Mouse (Mus musculus): ENCODE results near the gene Nmnat2. TPM values are rescaled to one million over a fixed set of nuclear protein-coding genes. Genes with fewer than 3 reads are reported as not detected.

Gene Nmnat2
- total RNA-seq, 4 experiments from 2014 or later, result 137 to 148 (median 140) TPM

DNA sequence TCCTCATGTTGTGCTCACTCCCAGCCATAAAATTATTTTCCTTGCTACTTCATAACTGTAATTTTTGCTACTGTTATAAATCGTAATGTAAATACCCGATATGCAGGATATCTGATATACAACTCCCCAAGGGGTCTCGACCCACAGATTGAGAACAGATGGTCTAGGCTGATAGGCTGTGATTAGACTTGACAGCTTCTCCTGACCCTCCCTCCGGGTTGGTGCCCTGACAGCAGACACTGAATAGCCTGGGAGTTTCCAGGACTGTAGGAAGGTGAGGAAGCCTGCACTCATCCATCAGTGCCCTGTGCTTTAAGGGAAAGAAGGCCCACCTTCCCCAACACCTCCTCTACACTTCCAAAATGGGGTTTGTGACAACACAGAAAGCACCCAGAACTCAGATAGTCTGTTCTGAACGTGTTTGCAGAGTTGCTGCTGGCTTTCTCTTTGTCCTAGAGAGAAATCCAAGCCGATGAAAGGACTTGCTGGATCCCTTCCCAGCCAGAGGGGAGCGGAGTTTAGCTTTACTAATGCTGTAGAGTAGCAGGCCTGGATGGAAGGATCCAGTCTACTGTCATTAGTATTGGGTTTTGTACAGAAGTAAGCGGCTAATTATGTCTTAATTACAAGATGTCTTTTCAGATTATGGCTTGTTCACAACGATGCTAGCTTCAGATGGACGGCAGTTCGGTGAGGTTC is 61.8 kb downstream of the Nmnat2 start:
- no peak for DNase-seq (ENCODE audit: low spot score in 2 of 2)

DNA sequence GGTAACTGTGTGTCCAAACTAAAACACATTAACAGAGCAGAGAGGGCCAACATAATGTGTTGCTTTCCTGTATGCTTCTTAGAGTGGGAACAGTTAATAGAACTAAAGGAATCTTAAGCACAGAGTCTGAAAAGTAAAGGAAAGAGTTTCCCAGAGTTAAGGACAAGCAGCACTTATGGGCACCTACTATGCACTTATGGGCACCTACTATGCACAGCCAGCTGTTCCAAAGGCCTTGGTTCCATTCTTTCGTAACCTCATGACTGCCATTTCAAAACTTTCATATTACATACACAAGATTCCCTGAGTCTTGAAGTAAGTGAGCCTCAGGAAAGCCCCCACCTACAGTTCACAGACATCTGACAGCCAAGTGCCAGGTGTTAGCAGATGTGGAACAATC is 64.3 kb downstream of the Nmnat2 start:
- no peak for DNase-seq (ENCODE audit: low spot score in 2 of 2)

DNA sequence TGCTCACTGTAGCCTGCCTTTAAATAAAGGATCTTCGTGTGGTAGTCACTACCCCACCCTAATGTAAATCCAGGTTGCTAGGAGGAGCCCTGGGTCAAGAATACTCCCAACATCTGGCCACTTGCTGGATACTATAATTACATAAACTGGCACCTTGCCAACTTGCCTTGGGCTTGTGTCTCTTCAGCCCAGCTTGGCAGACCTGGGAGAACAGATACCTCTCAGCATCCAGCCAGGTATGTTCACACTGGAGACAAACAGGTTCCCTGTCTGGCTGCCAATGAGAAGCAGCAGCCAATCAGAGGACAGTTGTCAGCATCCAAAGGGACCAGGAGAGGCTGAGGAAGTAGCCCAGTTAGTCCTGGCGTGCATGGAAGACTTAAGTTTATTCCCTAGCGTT is 64.8 kb downstream of the Nmnat2 start:
- no peak for DNase-seq (ENCODE audit: low spot score in 2 of 2)

DNA sequence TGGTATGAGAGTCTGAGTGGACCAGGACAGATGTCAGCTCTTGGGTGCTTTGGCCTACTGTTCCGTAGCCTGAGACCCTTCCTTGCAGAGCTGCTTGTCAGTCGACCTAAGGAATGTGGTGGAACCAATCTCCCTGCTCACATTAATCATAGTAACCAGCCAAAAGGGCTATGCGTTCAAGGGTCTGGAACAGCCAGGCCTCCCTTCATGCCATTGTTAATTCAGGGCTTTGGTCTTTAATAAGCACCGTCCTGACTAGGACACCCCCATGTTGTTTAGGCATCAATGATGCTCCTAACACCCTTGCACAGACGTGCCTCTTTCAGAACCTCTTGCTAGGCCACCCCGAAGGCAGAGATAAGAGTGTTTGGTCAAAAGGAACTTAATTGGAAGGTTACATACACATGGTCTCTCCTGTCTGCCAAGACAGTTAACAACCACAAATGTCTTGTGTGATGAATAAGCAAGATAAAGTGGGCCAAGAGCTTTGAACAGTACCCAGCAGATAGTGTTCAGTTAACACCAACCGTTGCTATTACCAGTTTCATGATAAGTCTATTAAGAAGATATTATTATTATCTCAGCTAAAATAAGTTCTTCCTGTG is 66.3 kb downstream of the Nmnat2 start:
- DNase-seq (ENCODE audit: low spot score in 2 of 2), result no peak

DNA sequence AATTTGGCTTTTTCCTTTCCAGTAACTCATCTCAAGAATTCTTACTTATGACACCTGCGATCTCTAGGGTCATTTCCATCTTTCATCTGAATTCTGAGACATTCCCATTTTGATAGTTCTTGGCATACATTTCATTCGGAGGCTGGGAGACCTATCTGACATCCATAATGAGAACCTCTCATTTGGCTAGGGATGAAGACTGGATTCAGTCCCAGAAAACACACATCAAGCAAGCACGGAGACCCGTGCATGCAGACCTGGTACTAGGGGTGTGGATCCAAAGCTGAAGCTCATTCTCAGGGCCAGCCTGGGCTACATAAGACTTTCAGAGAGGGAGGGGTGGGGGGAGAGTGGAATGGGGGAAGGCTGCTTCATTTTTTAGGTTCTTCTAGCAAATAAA is 68.2 kb downstream of the Nmnat2 start:
- no peak for DNase-seq (ENCODE audit: low spot score in 2 of 2)

DNA sequence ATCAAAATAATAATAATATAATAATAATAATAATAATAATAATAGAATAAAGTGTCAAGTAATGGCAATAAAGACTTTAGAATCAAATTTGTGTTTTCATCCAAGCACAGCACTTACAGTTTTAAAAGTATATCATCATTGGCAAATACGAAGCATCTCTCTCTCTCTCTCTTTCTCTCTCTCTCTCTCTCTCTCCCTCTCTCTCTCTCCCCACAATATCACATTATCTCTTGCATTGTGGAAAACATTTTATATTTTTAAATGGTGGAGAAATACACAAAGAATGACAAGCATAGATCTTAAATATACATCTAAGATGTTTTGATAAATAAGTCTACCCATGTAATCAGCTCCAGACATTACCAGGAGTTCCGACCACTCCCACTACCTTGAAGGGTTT is 69.1 kb downstream of the Nmnat2 start:
- no peak for DNase-seq (ENCODE audit: low spot score in 2 of 2)

DNA sequence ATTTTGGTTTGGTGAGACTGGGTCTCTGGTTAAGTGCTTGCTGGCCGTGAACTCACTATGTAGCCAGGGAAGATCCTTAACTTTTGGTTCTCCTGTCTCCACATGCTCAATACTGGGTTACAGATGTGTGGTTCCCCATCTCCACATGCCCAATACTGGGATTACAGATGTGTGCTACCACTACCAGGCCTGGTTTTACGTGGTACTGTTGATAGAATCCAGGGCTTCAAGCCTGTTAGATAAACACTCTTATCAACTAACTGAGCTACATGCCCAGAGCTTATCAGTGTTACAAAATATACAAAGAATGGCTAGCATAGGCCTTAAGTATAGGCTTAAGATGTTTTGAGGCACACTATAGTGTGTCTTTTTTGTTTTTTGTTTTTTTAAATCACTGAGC is 69.7 kb downstream of the Nmnat2 start:
- DNase-seq (ENCODE audit: low spot score in 2 of 2), result no peak

DNA sequence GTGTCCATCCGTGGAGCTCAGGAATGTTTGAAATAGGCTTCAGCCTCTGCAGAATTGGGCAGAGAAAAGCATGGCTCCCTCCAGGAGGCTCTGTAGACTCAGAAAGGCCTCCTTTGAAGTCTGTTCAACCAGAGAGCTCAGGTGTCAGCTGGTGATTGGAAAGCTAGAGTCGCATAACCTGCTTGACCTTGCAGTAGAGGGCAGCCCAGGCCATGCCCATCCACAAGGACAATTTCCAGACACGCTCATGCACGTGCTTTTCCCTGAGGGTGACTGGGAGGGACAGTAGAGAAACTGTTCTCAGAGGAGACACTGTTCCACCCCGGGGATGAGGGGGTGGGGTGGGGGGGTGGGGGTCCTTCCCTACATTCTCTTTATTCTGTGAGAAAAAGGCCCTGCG is 76.6 kb downstream of the Nmnat2 start:
- DNase-seq (ENCODE audit: low spot score in 2 of 2), result no peak

DNA sequence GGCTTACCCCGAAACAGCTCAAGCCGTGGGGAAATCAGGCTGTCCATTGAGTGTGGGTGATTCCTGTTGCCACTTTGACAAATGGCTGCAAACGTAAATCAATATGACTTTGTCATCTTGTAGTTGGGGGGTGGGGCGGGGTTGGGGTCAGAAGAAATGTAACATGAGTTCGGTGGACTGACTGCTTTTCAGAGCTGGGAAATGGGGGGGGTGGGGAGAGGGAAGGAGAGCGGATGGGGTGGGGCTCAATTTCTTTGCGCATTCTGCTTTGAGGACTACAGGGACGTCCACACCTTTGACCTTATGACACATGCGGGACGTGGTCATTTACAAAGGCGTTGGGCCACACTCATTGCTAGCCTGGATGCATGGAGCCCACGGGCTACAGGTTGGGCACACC is 77.2 kb downstream of the Nmnat2 start:
- no peak for DNase-seq (ENCODE audit: low spot score in 2 of 2)

DNA sequence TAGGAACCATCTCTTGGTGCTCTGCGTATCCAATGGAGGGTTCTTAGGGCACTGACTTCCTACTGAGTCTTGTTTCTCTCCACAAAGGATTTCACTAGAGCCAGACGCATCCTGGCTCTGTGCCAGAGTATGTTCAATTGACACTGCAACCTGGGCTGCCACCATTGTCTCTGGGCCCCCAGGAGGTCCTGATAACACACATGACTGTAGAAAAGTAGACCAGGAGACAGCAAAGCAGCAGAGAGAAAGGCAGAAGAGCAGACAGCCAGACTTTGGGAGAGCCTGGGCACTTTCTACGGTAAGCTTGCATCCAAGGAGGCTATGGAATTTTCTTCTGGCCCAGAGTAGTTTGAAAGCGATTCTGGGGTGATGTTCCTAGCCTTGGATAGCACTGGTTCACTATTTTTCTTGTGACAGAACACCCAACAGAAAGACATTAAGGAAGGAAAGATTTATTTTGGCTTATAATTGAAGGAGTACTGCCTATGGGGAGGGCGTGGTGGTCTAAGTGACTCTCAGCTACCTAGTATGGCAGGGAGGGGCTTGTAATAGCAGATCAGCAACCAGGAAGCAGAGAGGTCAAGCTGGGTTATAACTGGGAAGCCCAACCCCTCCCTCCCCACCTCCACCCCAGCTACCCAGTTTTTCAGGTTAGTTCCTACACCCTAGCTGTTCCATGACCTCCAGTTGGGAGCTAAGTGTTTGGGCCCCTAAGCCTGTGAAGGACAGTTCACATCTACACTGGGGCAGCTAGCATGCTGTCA is 78.5 kb downstream of the Nmnat2 start:
- DNase-seq (ENCODE audit: low spot score in 2 of 2), result no peak

DNA sequence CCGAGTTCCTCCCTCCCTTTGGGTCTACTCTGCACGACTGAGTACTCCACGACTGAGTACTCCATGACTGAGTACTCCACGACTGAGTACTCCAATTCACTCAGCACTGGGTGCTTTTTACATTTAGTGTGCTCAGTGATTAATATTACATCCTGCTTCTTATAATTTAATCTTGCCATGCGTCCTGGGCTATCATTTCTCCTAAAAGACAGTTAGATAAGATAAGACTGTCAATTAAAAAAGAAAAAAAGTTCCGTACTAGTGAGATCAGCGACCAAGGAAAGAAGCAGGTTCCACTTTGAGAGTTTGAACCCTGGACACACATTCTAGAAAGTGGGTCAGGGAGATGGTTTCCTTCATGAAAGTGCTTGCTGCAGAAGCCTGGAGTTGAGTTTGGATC is 79.3 kb downstream of the Nmnat2 start:
- no peak for DNase-seq (ENCODE audit: low spot score in 2 of 2)

DNA sequence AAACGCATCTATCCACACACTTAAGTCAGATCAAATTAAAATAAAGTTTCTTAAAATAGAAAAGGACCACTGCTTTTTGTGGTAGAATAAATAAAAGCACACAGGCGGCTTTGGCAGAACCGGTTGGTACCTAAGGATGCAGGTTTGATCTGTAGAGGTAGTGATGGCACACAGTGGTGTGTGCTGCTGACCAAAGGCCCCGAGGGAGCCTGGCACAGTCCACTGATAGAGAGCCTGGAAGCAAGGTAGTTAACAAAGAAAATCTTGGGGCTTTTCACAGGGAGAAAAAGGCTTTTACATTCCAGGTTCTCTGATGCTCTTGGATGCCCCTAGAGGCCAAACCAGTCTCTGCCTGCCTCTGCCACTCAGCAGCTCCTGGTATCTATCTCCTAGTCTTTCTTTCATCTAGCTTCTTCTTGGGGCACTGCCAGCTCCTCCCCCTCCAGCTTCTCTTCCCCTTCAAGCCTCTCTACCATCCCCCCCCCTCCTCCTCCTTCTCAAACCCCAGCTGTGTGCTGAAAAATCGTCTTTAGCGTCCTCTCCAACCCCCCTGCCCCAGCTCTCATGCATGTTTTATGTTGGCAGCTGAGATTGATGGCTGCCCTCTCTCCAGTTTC is 80.6 kb downstream of the Nmnat2 start:
- peak; percentile 47 to 76 for DNase-seq (ENCODE audit: low spot score in 2 of 2)

DNA sequence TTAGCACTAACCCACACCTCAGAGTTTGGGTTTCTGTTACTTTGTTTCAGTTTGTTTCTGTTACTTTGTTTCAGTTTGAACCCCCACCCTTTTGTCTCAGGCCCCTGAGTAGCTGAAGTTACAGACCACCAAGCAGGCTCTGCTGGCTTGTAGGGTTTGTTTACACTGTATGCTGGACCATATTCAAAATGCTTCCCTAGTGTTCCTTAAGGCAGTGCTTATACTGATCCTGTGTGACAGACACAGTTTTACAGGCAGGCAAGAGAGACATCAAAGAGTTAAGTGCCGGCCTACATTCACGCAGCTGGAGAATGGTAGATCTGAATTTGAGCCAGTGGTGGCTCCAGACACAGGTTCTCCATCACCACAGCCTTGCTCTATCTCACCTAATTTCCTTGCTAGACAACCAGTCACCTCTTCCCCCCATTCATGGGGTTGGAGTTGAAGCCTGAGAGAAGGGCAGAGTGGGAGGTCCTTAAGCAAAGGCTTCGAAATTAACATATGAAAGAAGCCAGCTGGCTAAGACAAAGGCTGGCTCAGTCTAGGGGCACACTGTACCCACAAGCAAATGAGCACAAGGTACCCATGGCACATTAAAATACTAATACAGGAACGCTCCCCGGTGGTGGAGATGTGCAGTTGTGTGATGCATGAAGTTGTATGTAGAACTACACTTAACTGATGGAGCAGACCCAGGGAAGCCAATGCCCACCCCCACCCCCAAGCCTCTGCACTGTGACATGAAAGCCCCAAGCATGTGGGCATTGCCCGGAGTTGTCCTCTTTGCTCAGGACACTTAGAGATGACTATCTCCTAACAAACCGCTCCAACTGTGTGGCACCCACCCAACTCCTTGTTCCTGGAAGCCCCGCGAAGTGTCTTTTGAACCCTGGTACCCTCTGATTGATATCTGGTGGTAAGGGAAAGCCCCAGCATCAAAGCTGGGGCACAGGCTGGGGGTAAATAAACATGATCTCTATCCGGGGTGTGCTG is 82.9 kb downstream of the Nmnat2 start:
- DNase-seq (ENCODE audit: low spot score in 2 of 2), result no peak

DNA sequence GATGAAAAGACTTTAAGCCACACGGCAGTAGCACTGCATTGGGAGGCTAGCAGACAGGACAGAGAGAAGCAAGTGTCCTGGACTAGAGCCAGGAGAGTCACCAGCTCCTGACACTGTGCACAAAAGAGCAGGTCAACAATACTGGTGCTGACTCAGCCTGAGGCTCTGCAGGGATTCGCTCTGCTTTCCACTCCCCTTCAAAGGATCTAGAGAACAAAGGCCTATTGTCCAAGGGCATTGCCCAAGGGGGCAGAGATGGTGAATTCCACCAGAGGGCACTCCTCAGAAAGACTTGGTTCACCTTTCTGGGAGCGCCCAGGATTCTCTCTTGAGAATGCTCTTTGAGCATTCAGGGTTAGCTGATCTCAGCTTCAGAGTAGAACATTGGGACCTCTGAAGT is 85.3 kb downstream of the Nmnat2 start:
- DNase-seq (ENCODE audit: low spot score in 2 of 2), result peak in 1 of 2 experiments; percentile 51

DNA sequence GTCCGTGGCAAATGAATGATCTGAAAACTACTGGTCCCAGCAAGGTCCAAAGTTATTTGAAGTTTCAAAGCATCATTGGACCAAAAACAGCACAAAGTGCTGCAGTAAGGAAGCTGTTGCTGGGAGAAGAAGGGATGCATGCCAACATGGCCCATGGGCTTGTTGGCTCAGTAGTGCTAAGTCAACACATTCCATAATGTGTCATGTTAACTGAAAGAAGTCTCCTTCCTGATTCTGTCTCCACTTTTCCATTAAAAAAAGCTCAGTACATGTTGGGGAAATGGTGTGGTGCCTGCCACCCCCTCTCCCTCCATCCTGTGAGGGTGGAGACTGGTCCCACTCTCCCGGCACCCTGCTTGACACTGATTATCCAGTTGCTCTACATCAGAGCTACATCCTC is 86.3 kb downstream of the Nmnat2 start:
- no peak for DNase-seq (ENCODE audit: low spot score in 2 of 2)

DNA sequence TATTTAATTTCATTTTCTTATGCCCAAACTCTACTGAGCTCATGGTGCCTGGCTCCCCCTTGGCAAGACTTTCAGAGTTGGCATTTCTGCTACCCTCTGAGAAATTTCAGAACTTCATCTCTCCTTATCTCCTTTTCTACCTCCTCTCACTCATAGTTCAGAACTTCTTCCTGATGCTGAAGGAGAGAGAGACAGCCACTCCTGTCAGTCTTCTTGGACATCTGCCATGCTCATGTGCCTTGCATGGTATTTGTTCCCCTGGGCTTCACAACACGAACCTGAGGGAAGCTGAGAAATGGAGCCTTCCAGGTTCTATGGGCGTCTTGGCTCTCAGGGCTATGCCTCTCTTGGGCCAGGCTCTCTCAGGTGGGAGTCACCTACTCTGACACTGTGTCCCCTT is 87.5 kb downstream of the Nmnat2 start:
- no peak for DNase-seq (ENCODE audit: low spot score in 2 of 2)

DNA sequence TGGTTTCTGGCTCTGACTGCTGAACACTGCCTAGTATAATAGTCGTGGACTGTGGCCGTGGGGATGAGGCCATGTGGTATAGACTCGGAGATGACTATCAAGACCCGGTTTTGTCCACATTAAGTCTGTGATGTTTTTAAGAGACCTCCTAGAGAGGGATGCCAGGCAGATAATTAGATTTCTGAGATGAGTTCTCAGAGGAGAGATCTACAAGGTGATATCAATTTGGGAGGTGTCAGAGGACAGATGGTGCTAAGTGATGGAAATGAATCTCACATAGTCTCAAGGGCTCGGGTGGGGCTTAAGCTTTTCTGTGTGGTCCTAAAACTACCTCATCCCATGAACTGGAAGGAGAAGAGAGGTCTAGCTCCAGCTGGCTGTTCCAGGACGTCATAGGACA is 88.5 kb downstream of the Nmnat2 start:
- no peak for DNase-seq (ENCODE audit: low spot score in 2 of 2)

DNA sequence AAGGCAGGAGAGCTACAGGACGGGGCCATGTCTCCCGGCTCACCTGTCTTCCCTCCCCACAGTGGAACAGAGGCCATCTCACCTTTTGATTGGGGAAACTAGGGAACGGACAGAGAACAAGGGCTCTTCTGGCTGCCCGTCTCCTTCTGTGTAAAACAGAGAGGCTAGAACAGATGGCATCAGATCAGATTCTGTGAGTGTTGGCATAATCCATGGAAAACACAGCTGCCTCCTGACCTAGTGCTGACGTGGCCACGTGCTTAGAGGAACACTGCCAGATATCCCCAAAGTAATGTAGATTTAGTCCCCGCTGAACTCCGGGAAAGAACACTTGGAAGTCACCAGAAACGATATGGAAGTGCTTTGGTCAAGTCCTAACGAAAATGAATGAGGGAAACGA is 90.6 kb downstream of the Nmnat2 start:
- peak in 1 of 2 experiments; percentile 43 for DNase-seq (ENCODE audit: low spot score in 2 of 2)

DNA sequence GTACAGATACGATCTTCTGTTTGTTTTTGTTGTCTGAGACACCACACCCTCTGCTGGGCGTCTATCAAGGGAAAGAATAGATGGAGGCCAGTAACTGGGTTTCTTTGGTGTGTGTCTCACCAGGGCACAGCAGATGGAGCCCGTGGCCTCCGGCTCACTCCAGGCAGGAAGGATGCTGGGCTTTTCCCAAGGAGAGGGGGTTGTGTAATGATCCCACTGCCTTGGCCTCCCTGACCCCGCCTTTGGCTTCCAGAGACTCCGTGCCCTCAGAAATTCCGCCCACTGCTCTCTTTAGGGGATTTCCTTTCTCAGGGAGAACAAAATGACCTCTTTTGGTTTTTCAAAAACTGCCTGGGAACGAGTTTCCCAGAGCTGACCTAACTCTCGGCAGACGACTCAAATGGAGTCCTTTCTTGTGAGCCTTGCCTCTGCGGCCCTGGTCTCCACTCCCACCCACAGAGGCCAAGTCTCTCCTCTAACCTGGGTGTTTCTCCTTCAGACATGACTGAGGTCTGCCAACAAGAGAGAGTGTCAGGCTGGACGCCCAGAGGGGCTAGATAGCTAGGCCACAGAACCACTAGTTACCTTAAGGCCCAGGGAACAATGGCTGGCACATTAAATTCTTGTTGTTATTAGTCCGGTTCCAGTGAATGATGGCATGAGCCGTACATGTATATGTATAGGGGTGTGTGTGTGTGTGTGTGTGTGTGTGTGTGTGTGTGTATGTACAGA is 93.5 kb downstream of the Nmnat2 start:
- DNase-seq (ENCODE audit: low spot score in 2 of 2), result no peak

DNA sequence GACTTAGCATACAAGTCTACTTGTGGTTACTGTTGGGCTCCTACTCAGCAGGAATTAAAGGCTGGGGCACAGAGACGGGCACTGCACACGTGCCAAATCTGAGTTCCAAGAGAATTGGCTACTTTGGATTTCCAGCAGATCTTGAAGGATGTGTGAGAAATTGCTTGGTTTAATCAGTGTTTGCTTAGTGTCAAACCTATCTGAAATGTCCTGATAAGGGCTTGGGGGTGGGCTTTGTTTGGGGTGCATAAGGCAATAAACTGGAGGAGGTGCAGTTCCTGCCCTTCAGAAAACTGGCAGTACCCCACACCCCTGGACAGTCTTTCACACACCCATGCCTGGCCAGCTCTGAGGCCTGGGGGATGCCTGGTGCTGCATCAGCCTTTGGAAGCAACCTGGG is 94.7 kb downstream of the Nmnat2 start:
- DNase-seq (ENCODE audit: low spot score in 2 of 2), result no peak
